Mouse (Mus musculus) neural tube, embryonic 15.5 days (tissue): Measurements from ENCODE around the gene Gm11985. TPM values are rescaled to one million over a fixed set of nuclear protein-coding genes. Genes with fewer than 3 reads are reported as not detected.

Experiments
- ATAC-seq: fragments of 200-750 bp; cut with Nextera tagmentation; 2 replicates; pipeline ENCODE4 v1.8.0; 2017; ENCODE audit warnings: mild to moderate bottlenecking, moderate TSS enrichment, moderate library complexity; ENCODE audit not compliant: low FRiP score
- H3K27ac ChIP-seq: fragments of 300-500 bp; sonication (generic); replicated peaks from 2 replicates; pipeline ENCODE4 v1.5.1; 2015; ENCODE audit warnings: mild to moderate bottlenecking, inconsistent platforms
- H3K27me3 ChIP-seq: fragments of 300-500 bp; sonication (generic); replicated peaks from 2 replicates; pipeline ENCODE4 v1.6.1; 2015; ENCODE audit warnings: inconsistent platforms
- H3K36me3 ChIP-seq: fragments of 300-500 bp; sonication (generic); 2 replicates; pipeline ENCODE4 v1.6.1; 2015; ENCODE audit warnings: inconsistent platforms
- H3K4me1 ChIP-seq: fragments of 300-500 bp; sonication (generic); 2 replicates; pipeline ENCODE4 v1.6.1; 2015; ENCODE audit warnings: inconsistent platforms
- H3K4me2 ChIP-seq: fragments of 300-500 bp; sonication (generic); 2 replicates; pipeline ENCODE4 v1.6.1; 2015; ENCODE audit warnings: inconsistent platforms, mild to moderate bottlenecking, moderate library complexity
- H3K4me3 ChIP-seq: fragments of 300-500 bp; sonication (generic); replicated peaks from 2 replicates; pipeline ENCODE4 v1.5.1; 2015; ENCODE audit warnings: mild to moderate bottlenecking, inconsistent platforms
- H3K9ac ChIP-seq: fragments of 300-500 bp; sonication (generic); replicated peaks from 2 replicates; pipeline ENCODE4 v1.6.1; 2015; ENCODE audit warnings: mild to moderate bottlenecking, inconsistent platforms
- H3K9me3 ChIP-seq: fragments of 300-500 bp; sonication (generic); replicated peaks from 2 replicates; pipeline ENCODE4 v1.6.1; 2016; ENCODE audit warnings: inconsistent platforms
- WGBS: fragments of 180-500 bp; shearing (Covaris S2); methylation state at CpG from one replicate; pipeline ENCODE4 v1.1.7; 2015; ENCODE audit warnings: mixed read lengths; 5-methylcytosine and 5-hydroxymethylcytosine counted together
- polyA plus RNA-seq: library from polyadenylated mRNA; unstranded; fragments of >200 nt; fragmentation: Nextera tagmentation; extraction: Ambion mirVana; gene quantifications from 2 replicates; pipeline ENCODE4 v1.2.1, GENCODE M21; 2015

The Gm11985 gene
- polyA plus RNA-seq, 1 experiment from 2014 or later, result not detected

DNA sequence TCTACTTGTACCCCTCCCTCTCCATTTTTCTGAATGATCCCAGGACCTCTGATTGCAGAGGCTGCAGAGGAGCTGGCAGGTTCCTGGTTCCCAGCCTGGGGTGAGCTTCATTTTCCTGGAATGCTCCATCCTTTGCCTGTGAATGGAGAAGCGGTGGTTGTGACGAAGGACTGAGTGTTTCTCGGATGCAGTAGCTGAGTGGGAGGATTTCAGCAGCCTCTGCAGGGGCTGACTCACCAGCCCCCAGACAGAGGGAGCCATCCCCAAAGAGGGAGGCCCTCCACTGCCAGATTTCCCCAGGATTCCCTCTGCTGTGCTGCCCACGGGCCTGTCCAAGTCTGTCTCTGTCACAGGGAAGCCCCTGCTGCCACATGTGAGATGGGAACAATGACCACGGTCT lies 54.0 kb downstream of the Gm11985 start:
- H3K4me1 ChIP-seq, result 0 out of 2 replicates have a peak, but pooled peaks cover 7% of the 10 kb centered on the region
- no peak overlapping the region for H3K4me3 ChIP-seq
- no peak overlapping the region for H3K4me2 ChIP-seq
- H3K27ac ChIP-seq, result no peak overlapping the region
- 85% methylated on average over 5 of the region's 5 CpGs for WGBS
- H3K27me3 ChIP-seq, result no peaks in the 10 kb centered on the region
- no peak for ATAC-seq
- no peaks in the 10 kb centered on the region for H3K9me3 ChIP-seq
- H3K9ac ChIP-seq, result no peak overlapping the region
- peaks cover 26% of the 10 kb centered on the region for H3K36me3 ChIP-seq

DNA sequence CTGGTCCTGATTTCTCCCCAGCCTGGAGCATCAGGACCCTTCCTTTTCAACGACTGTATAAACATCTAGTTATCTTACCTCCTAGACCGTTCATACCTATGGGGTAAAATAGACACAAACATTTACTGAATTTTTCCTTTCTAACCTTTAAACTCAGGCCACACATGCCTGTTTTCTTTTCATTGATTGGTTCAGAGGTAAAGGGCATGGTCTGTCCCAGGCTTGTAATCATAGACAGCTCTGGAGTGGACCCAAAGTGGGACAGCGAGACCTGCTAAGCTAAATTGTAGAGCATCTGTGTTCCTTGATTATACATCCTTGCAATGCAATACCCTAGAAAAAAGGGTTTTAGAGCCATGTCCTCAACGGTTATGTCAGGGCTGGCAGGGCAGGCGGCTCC lies 54.6 kb downstream of the Gm11985 start:
- H3K9ac ChIP-seq, result no peak overlapping the region
- no peak overlapping the region for H3K27ac ChIP-seq
- 92% methylated on average over 5 of the region's 5 CpGs for WGBS
- no peaks in the 10 kb centered on the region for H3K9me3 ChIP-seq
- H3K36me3 ChIP-seq, result peaks cover 20% of the 10 kb centered on the region
- no peak for ATAC-seq
- 0 out of 2 replicates have a peak, but pooled peaks cover 7% of the 10 kb centered on the region for H3K4me1 ChIP-seq
- H3K4me2 ChIP-seq, result no peak overlapping the region
- H3K4me3 ChIP-seq, result no peak overlapping the region
- H3K27me3 ChIP-seq, result no peaks in the 10 kb centered on the region

Other genes starting within 250 kb of the Gm11985 start
- 11.5 and 13.3 TPM in 2 replicates for gene Adcy1, start 125.1 kb downstream of the Gm11985 start, polyA plus RNA-seq
- 0.10 and 0.38 TPM in 2 replicates for gene Igfbp1, start 9.2 kb upstream of the Gm11985 start, polyA plus RNA-seq
- 25.3 and 31.5 TPM in 2 replicates for gene Igfbp3, start 25.4 kb upstream of the Gm11985 start, polyA plus RNA-seq